In the genomic region with DNA sequence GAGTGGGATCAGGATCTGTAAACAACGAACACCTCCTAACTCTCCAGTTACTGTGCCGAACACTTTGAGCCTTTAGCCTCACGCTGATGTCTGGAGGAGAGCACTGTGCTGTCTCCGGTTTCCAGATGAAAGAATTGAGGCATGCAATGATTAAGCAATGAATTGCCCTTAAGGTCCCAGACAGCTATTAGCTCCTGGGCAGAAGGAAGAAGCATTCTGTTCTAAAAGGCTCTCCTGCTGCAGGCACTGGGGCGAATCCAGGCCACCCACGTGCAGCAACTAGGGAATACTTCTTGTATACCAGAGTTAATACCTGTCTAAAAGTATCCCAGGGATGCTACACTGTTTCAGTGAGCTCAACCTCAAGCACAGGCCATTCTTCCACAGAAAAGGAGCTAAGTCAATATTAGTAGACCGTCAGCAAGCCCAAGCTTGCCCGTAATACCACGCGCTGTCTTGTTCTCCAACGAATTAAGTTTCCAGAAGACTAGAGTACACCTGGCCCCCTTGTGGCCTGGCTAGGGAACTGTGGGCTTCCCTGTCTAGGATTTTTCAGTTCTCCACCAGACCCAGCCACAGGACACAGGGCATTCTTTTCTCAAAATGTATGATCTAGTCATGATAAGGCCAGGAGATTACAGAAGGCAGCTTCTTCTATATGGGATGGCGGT, we compare ENCODE assay signal across 8 mouse cellular contexts. TPM values are rescaled to one million over a fixed set of nuclear protein-coding genes. Genes with fewer than 3 reads are reported as not detected.
A peak's percentile ranks its signal among the peaks of the same experiment; 100 is the strongest.
DNase-seq lines count a peak whose midpoint lies in the region; ATAC-seq and TF ChIP-seq lines count a peak whose summit lies in the region.

No protein-coding gene starts in this region.

- ATAC-seq in liver, embryonic 11.5 days (replicated peaks; ENCODE audit: low FRiP score): no peak
- no peak for ATAC-seq in liver, embryonic 12.5 days
- no peak for ATAC-seq in embryonic facial prominence, embryonic 11.5 days (replicated peaks; ENCODE audit: insufficient number of reproducible peaks, low FRiP score, low TSS enrichment, low read depth)
- 0 out of 2 replicates have a peak, but pooled peaks have one; percentile 21 for ATAC-seq in kidney, postnatal 0 days (replicated peaks; ENCODE audit: low FRiP score, low read depth)
- peak; percentile 35; the same call in 1 of the 2 replicates for ATAC-seq in neural tube, embryonic 14.5 days (ENCODE audit: low read depth)

- H3K4me1 ChIP-seq in liver, embryonic 11.5 days (replicated peaks; ENCODE audit: control insufficient read depth, insufficient read depth, low read length): no peaks in the 10 kb centered on the region
- H3K4me1 ChIP-seq in liver, embryonic 12.5 days: no peaks in the 10 kb centered on the region
- H3K4me1 ChIP-seq in embryonic facial prominence, embryonic 11.5 days (ENCODE audit: control insufficient read depth, insufficient read depth, low read length): no peaks in the 10 kb centered on the region
- 0 out of 2 replicates have a peak, but pooled peaks cover 4% of the 10 kb centered on the region for H3K4me1 ChIP-seq in kidney, postnatal 0 days (replicated peaks; ENCODE audit: insufficient read depth, low read length)
- no peaks in the 10 kb centered on the region for H3K4me1 ChIP-seq in neural tube, embryonic 14.5 days (ENCODE audit: control insufficient read depth, insufficient read depth, low read length)

- no peaks in the 10 kb centered on the region for H3K9me3 ChIP-seq in liver, embryonic 11.5 days (ENCODE audit: control insufficient read depth, low read length)
- no peaks in the 10 kb centered on the region for H3K9me3 ChIP-seq in liver, embryonic 12.5 days (replicated peaks)
- no peaks in the 10 kb centered on the region for H3K9me3 ChIP-seq in embryonic facial prominence, embryonic 11.5 days (replicated peaks; ENCODE audit: control insufficient read depth, low read length)
- H3K9me3 ChIP-seq in kidney, postnatal 0 days (replicated peaks; ENCODE audit: low read length): no peaks in the 10 kb centered on the region
- no peaks in the 10 kb centered on the region for H3K9me3 ChIP-seq in neural tube, embryonic 14.5 days (ENCODE audit: control insufficient read depth, low read length)

- no peak overlapping the region for H3K9ac ChIP-seq in liver, embryonic 11.5 days (ENCODE audit: low read depth, low read length)
- no peak overlapping the region for H3K9ac ChIP-seq in liver, embryonic 12.5 days
- H3K9ac ChIP-seq in embryonic facial prominence, embryonic 11.5 days (replicated peaks; ENCODE audit: low read length): no peak overlapping the region
- H3K9ac ChIP-seq in kidney, postnatal 0 days (ENCODE audit: low read depth, low read length): no peak overlapping the region
- no peak overlapping the region for H3K9ac ChIP-seq in neural tube, embryonic 14.5 days (replicated peaks; ENCODE audit: low read depth, low read length)

- H3K27me3 ChIP-seq in liver, embryonic 11.5 days (replicated peaks; ENCODE audit: control insufficient read depth, insufficient read depth, low read length): peaks cover 18% of the 10 kb centered on the region
- H3K27me3 ChIP-seq in liver, embryonic 12.5 days (replicated peaks): peaks cover 33% of the 10 kb centered on the region
- no peaks in the 10 kb centered on the region for H3K27me3 ChIP-seq in embryonic facial prominence, embryonic 11.5 days (ENCODE audit: control insufficient read depth, insufficient read depth, low read length)
- H3K27me3 ChIP-seq in kidney, postnatal 0 days (ENCODE audit: insufficient read depth, low read length): no peaks in the 10 kb centered on the region
- no peaks in the 10 kb centered on the region for H3K27me3 ChIP-seq in neural tube, embryonic 14.5 days (ENCODE audit: control insufficient read depth, insufficient read depth, low read length)

- peaks cover 13% of the 10 kb centered on the region for H3K36me3 ChIP-seq in liver, embryonic 11.5 days (ENCODE audit: control insufficient read depth, insufficient read depth, low read length)
- H3K36me3 ChIP-seq in liver, embryonic 12.5 days: peaks cover 23% of the 10 kb centered on the region
- H3K36me3 ChIP-seq in embryonic facial prominence, embryonic 11.5 days (replicated peaks; ENCODE audit: control insufficient read depth, insufficient read depth, low read depth, low read length): peaks cover 2% of the 10 kb centered on the region
- H3K36me3 ChIP-seq in kidney, postnatal 0 days (ENCODE audit: insufficient read depth, low read length): peaks cover 41% of the 10 kb centered on the region; the same call in 1 of the 2 replicates
- H3K36me3 ChIP-seq in neural tube, embryonic 14.5 days (ENCODE audit: control insufficient read depth, insufficient read depth, low read length): peaks cover 13% of the 10 kb centered on the region

- DNase-seq in liver, embryonic 11.5 days (ENCODE audit: low spot score): peak; percentile 50
- peak; percentile 43 for DNase-seq in Muller cell, postnatal 12 days (ENCODE audit: inconsistent ontology term)
- peak; percentile 81 for DNase-seq in embryonic facial prominence, embryonic 11.5 days (ENCODE audit: low spot score)
- peak; percentile 84 for DNase-seq in kidney, postnatal 0 days (ENCODE audit: low spot score)
- no peak for DNase-seq in T-cell, adult 2 months (ENCODE audit: low spot score)
- DNase-seq in right cerebral cortex, postnatal 25 days: no peak

- H3K27ac ChIP-seq in liver, embryonic 11.5 days (ENCODE audit: low read depth, low read length): no peak overlapping the region
- H3K27ac ChIP-seq in liver, embryonic 12.5 days: no peak overlapping the region
- no peak overlapping the region for H3K27ac ChIP-seq in embryonic facial prominence, embryonic 11.5 days (replicated peaks; ENCODE audit: low read depth, low read length)
- no peak overlapping the region for H3K27ac ChIP-seq in kidney, postnatal 0 days
- H3K27ac ChIP-seq in neural tube, embryonic 14.5 days (ENCODE audit: low read depth, low read length): no peak overlapping the region

- WGBS in liver, embryonic 11.5 days: 66% methylated on average over 12 of the region's 12 CpGs
- 60% methylated on average over 12 of the region's 12 CpGs for WGBS in liver, embryonic 12.5 days (ENCODE audit: insufficient replicate concordance)
- 50% methylated on average over 12 of the region's 12 CpGs for WGBS in embryonic facial prominence, embryonic 11.5 days
- 32% methylated on average over 12 of the region's 12 CpGs for WGBS in kidney, postnatal 0 days
- WGBS in neural tube, embryonic 14.5 days: 27% methylated on average over 12 of the region's 12 CpGs

- H3K4me3 ChIP-seq in liver, embryonic 11.5 days (ENCODE audit: low read depth, low read length): no peak overlapping the region
- no peak overlapping the region for H3K4me3 ChIP-seq in liver, embryonic 12.5 days
- H3K4me3 ChIP-seq in embryonic facial prominence, embryonic 11.5 days (ENCODE audit: low read depth, low read length): no peak overlapping the region
- H3K4me3 ChIP-seq in kidney, postnatal 0 days (replicated peaks; ENCODE audit: low read depth, low read length): no peak overlapping the region
- no peak overlapping the region for H3K4me3 ChIP-seq in neural tube, embryonic 14.5 days (ENCODE audit: low read depth, low read length)

- no peak overlapping the region for H3K4me2 ChIP-seq in liver, embryonic 11.5 days
- H3K4me2 ChIP-seq in liver, embryonic 12.5 days: no peak overlapping the region
- H3K4me2 ChIP-seq in embryonic facial prominence, embryonic 11.5 days (ENCODE audit: low read depth, low read length): no peak overlapping the region
- H3K4me2 ChIP-seq in kidney, postnatal 0 days (ENCODE audit: low read length): no peak overlapping the region
- no peak overlapping the region for H3K4me2 ChIP-seq in neural tube, embryonic 14.5 days (ENCODE audit: low read depth, low read length)

- peak; percentile 81 for TF ChIP-seq CTCF in kidney, postnatal 0 days (IDR thresholded peaks at IDR 0.05; ENCODE audit: low read depth)

RNA-seq across cellular contexts. Expression of a gene that starts 11.2 kb away (rescaled TPM):
- polyA plus RNA-seq in liver, embryonic 11.5 days (2014; fragmentation: Nextera tagmentation; extraction: Ambion mirVana): 42.5 and 45.6 TPM in 2 replicates
- polyA plus RNA-seq in liver, embryonic 12.5 days (2016; fragmentation: Nextera tagmentation; extraction: Ambion mirVana): 25.2 and 27.9 TPM in 2 replicates
- 52.4 and 54.2 TPM in 2 replicates for polyA plus RNA-seq in embryonic facial prominence, embryonic 11.5 days (2014; fragmentation: Nextera tagmentation; extraction: Ambion mirVana)
- 35.0 and 42.6 TPM in 2 replicates for polyA plus RNA-seq in kidney, postnatal 0 days (2015; fragmentation: Nextera tagmentation; extraction: Ambion mirVana)
- polyA plus RNA-seq in neural tube, embryonic 14.5 days (2014; fragmentation: Nextera tagmentation; extraction: Ambion mirVana): 18.7 and 21.4 TPM in 2 replicates

RNA-seq across cellular contexts. Expression of a gene that starts 11.9 kb away (rescaled TPM):
- 0.84 and 1.4 TPM in 2 replicates for polyA plus RNA-seq in liver, embryonic 11.5 days (2014; fragmentation: Nextera tagmentation; extraction: Ambion mirVana)
- 1.1 and 1.2 TPM in 2 replicates for polyA plus RNA-seq in liver, embryonic 12.5 days (2016; fragmentation: Nextera tagmentation; extraction: Ambion mirVana)
- 1.5 and 1.9 TPM in 2 replicates for polyA plus RNA-seq in embryonic facial prominence, embryonic 11.5 days (2014; fragmentation: Nextera tagmentation; extraction: Ambion mirVana)
- 2.8 and 3.5 TPM in 2 replicates for polyA plus RNA-seq in kidney, postnatal 0 days (2015; fragmentation: Nextera tagmentation; extraction: Ambion mirVana)
- 8.2 and 12.3 TPM in 2 replicates for polyA plus RNA-seq in neural tube, embryonic 14.5 days (2014; fragmentation: Nextera tagmentation; extraction: Ambion mirVana)

RNA-seq across cellular contexts. Expression of a gene that starts 15.7 kb away (rescaled TPM):
- polyA plus RNA-seq in liver, embryonic 11.5 days (2014; fragmentation: Nextera tagmentation; extraction: Ambion mirVana): 0.15 and 0.26 TPM in 2 replicates
- polyA plus RNA-seq in liver, embryonic 12.5 days (2016; fragmentation: Nextera tagmentation; extraction: Ambion mirVana): 0.18 and 0.20 TPM in 2 replicates
- polyA plus RNA-seq in embryonic facial prominence, embryonic 11.5 days (2014; fragmentation: Nextera tagmentation; extraction: Ambion mirVana): 0.98 and 1.6 TPM in 2 replicates
- 0.61 and 1.3 TPM in 2 replicates for polyA plus RNA-seq in kidney, postnatal 0 days (2015; fragmentation: Nextera tagmentation; extraction: Ambion mirVana)
- polyA plus RNA-seq in neural tube, embryonic 14.5 days (2014; fragmentation: Nextera tagmentation; extraction: Ambion mirVana): 34.0 and 38.3 TPM in 2 replicates

RNA-seq across cellular contexts. Expression of a gene that starts 15.9 kb away (rescaled TPM):
- polyA plus RNA-seq in liver, embryonic 11.5 days (2014; fragmentation: Nextera tagmentation; extraction: Ambion mirVana): 17.7 and 17.9 TPM in 2 replicates
- polyA plus RNA-seq in liver, embryonic 12.5 days (2016; fragmentation: Nextera tagmentation; extraction: Ambion mirVana): 13.0 and 14.5 TPM in 2 replicates
- polyA plus RNA-seq in embryonic facial prominence, embryonic 11.5 days (2014; fragmentation: Nextera tagmentation; extraction: Ambion mirVana): 14.6 and 15.3 TPM in 2 replicates
- 37.1 and 38.3 TPM in 2 replicates for polyA plus RNA-seq in kidney, postnatal 0 days (2015; fragmentation: Nextera tagmentation; extraction: Ambion mirVana)
- 44.7 and 45.4 TPM in 2 replicates for polyA plus RNA-seq in neural tube, embryonic 14.5 days (2014; fragmentation: Nextera tagmentation; extraction: Ambion mirVana)

RNA-seq across cellular contexts. Expression of a gene that starts 26.3 kb away (rescaled TPM):
- polyA plus RNA-seq in liver, embryonic 11.5 days (2014; fragmentation: Nextera tagmentation; extraction: Ambion mirVana): 15.4 and 15.6 TPM in 2 replicates
- 10.2 and 10.5 TPM in 2 replicates for polyA plus RNA-seq in liver, embryonic 12.5 days (2016; fragmentation: Nextera tagmentation; extraction: Ambion mirVana)
- polyA plus RNA-seq in embryonic facial prominence, embryonic 11.5 days (2014; fragmentation: Nextera tagmentation; extraction: Ambion mirVana): 11.4 and 14.2 TPM in 2 replicates
- polyA plus RNA-seq in kidney, postnatal 0 days (2015; fragmentation: Nextera tagmentation; extraction: Ambion mirVana): 14.9 and 15.0 TPM in 2 replicates
- polyA plus RNA-seq in neural tube, embryonic 14.5 days (2014; fragmentation: Nextera tagmentation; extraction: Ambion mirVana): 16.1 and 18.0 TPM in 2 replicates

Comparison
In these comparisons a context has a peak if more than half of its experiments do, and no peak if none do; other contexts are left out.
1. ATAC-seq: peak in kidney, postnatal 0 days (single experiment) and neural tube, embryonic 14.5 days (single experiment); none in liver, embryonic 11.5 days (single experiment), liver, embryonic 12.5 days (single experiment) and embryonic facial prominence, embryonic 11.5 days (single experiment).
2. DNase-seq: peak in liver, embryonic 11.5 days (single experiment), Muller cell, postnatal 12 days (single experiment), embryonic facial prominence, embryonic 11.5 days (single experiment) and kidney, postnatal 0 days (single experiment); none in T-cell, adult 2 months (single experiment) and right cerebral cortex, postnatal 25 days (single experiment).
3. RNA of a gene that starts 15.7 kb away (polyA plus RNA-seq): 34.0 to 38.3 TPM in neural tube, embryonic 14.5 days; 0.98 to 1.6 TPM in embryonic facial prominence, embryonic 11.5 days, 0.61 to 1.3 TPM in kidney, postnatal 0 days, 0.18 to 0.20 TPM in liver, embryonic 12.5 days and 0.15 to 0.26 TPM in liver, embryonic 11.5 days; every median in the first group is over 10 times any median in the second.